Mouse (Mus musculus) WW6 (cell line): ENCODE data around the gene Lcn3.
"Not testable (repeated sequence)": the region's sequence is repeated elsewhere in the genome, so short reads cannot be mapped to it uniquely, and the experiment has no call there.

ENCODE experiments used
- DNase-seq: peaks from one replicate; pipeline ENCODE4 v3.0.0-alpha.2; 2013; ENCODE audit warnings: low read depth, low spot score

Gene Lcn3

DNA sequence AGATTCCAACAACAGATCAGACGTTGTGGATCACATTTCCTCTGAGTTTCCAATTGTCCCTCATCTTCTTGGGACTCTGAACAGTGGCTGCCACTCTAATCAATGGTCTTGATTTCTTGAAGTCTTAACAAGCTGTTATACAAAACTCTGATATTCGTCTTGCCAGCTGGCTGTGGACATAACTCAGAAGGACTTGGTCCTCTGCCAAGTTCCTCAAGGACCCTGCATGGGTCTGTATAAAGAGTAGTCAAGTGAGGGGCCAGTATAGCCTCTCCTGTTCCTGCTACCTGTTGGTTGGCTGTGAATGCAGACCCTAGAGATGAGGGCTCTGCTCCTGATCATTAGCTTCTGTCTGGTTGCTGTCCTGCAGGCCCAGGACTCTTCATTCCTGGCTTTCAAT, at the start of gene Lcn3:
Lcn3 (plus strand) TSS at position 301 of the 400 bp plus-strand sequence.
- no peak for DNase-seq

DNA sequence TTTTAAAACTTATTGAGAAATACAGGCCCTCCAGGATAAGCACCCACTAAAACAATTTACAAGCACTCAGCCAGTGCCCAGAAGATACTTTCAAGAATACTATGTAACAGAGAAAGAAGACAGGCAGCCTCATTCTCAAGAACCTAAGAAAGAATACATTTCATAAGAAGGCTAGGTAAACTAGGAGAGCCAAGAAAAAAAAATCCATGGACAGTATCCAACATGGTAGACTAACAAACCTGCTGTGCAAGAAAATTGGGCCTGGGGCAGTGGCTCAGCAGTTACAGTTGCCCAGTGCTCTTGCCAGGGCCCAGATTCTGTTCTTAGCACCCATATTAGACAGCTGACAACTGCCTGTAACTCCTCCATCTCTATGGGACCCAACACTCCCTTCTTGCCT, 48.1 kb upstream of the Lcn3 start:
- no peak for DNase-seq

DNA sequence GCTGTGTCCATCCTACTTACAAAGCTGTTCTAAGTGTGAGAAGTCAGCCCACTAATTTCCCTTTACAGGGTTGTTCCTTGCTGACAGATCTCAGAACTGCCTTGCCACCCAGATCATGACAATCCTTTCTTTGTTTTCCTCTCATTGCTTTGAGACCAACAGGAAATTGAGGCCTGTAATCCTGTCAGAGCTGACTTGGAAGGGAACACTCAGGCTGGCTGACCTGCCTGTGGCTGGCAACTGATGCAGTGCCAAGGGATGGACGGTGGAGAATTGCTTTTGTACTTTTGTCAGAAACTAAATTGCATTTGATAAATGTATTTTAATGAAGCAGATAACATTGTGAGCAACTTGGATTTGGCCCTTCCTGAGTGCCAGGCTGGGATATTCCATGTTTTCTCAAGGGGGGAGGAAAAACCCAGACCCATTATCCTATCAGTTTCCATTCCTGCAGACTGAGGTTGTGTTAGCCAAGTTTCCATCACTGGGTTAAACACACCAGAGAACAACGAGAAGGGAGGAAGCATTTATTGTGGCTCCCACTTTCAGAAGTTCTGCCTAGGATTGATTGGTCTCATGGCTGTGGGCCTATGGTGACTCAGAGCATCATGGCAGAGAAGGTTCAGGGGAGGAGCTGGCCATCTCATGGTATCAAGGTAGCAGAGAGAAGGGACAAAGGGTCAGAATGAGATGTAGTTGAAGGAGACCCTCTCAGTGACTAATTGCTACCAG, 32.0 kb upstream of the Lcn3 start:
- no peak for DNase-seq

DNA sequence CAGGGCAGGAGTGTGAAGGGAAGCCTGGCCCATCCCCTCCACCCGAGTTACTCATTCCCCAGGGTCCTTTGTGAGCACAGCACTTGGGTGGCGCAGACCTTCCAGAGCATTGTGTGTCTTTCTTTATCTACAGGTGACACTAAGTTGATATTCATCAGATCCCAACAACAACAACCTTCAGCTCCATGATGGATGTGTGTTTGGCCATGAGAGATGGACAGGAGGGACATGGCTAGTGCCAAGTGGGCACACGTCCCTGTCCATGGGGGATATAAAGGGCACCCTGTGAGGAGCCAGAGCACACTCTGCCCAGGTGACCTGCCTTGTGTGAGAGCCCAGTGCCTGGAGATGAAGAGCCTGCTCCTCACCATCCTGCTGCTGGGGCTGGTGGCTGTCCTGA, 28.7 kb upstream of the Lcn3 start, which contains the start of gene Obp2b:
Obp2b (plus strand) TSS at position 301 of the 400 bp plus-strand sequence.
- DNase-seq: not testable (repeated sequence)

DNA sequence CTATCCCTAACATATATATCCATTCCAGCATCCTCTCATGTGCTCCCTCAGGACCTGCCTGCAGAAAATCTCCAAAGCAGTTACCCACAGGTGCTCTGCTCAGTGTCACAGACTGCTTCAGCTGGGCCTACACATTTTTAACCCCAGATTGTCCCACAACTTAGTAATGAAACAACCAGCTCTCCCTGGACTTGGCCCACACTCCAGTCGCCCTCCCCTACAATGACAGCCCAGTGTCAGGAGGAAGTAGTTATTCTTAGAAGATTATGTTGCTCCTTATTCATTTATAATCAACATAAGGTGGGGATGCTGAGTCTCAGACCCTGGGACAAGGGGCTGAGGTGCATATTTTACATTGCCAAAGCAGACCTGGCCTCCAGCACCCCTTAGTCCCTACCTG, 23.7 kb upstream of the Lcn3 start:
- DNase-seq: no peak

DNA sequence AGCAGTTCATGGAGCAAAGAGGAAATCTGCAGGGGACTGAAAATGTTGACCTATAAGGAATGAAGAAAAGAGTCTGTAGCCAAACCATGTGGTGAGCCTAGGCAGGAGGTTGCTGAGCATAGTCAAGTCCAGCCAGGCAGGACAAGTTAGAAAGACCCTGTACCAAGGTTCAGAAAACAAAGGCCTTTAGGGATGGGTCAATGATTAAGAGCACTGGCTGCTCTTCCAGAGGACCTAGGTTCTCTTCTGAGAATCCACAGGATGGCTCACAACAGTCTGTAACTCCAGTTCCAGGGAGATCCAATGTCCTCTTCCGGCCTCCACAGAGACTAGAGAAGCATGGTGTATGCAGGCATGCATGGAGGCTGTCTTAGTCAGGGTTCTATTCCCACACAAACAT, 11.2 kb upstream of the Lcn3 start:
- no peak for DNase-seq

DNA sequence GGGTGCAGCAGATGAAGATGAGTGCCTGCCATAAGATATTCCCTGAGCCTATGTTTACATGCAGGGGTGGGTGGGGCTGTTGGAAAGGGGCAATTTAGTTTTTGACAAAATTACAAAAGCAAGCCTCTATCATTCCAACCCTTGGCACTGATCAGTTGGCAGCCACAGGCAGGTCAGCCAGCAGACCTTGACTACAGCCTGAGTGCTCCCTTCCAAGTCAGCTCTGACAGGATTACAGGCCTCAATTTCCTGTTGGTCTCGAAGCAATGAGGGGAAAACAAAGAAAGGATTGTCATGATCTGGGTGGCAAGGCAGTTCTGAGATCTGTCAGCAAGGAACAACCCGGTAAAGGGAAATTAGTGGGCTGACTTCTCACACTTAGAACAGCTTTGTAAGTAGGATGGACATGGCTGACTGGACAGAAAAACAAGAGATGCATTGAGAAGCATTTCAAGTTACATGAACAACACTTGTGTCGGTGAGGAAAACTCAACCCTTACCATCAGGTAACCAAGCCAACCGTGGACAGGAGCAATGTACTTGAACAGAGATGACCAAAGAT, 7.2 kb upstream of the Lcn3 start:
- no peak for DNase-seq

DNA sequence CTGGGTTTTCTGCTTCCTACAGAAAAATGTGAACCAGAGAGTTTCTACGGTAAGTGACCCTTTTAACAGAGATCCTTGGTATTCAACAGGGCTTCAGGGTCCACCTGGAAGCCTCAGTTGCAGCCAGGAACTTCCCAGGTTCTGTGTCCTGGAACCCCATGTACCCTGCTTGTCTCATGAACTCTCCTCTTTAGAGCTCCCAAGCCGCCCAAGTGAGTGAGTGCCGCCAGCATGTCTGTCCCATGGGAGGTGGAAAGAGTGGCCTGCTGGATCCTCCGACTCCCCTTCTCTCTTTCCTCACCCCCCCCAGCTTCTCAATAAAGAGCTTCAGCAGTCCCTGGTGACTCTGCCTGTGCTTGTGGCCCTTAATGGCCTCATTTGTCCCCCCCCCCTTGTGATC, 2.4 kb downstream of the Lcn3 start:
- DNase-seq: no peak

DNA sequence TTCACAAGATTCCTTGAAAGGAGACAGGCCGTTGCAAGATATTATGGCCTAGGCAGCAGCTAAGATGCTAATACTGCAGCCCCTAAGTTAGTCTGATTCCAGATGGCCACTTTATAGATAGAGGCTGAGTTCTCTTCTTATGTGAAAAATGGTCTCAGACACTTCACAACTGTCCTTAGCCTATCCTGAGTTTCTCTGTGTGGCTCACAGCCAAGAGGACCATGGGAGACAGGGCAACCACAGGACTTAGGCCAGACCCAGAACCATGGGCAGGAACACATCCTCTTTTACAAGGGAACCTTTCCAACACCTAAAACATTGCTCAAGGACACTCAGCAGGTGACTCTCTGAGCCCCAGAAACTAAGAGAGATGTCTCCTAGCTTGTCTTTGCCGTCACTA, 8.1 kb downstream of the Lcn3 start:
- DNase-seq: no peak

DNA sequence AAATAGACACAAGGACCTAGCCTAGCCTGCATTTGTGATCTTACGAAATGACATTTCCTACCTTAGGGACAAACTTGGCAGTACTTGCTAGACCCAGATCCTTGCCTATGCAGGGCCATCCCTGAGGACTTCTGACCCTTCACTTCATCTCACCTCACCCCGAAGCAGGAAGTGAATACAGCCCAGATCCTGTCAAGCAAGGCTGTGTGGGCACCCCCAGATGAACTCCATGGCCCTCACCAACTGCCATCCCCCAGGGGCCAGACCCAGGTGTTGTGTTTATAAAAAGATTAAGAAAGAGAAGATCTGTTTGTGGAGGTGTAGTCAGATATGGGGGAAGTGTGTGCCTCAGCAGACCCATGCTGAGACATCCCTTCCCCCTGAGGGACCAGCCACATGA, 9.3 kb downstream of the Lcn3 start:
- no peak for DNase-seq

DNA sequence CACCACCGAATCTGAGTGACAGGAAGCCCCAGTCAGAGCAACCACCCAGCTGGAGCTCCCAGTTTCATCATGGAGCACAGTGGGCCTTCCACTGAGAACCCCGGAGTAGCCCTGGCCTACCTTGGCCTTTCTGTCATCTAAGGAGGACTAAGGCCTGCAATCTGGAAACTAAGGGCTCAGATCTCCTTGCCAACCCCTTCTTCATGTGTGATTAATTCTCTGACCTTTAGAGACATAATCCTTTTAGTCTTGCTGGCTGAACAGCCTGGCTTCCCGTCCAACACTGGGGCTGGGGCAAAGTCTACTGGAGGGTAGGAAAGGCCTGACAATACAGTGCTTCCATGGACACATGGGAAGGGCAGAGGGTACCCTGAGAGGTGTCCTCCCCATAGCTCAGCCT, 10.6 kb downstream of the Lcn3 start:
- no peak for DNase-seq

DNA sequence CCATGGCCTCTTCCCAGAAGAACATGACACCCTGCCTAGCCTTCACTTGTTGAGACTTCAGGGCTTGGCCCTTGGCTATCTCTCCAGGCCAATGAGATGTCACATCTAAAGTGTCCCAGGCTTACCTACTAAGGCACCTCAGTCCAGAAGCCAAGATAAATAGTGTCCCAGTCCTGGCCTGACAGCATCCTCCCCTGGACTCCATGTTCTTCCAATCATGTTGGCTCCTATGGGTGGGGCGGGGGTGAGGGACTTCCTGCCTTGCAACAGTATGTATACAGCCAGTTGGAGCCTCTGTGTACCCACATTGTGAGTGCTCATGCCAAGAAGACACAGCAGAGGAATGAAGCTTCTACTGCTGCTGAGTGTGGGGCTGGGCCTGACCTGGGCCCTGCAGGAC, 11.3 kb downstream of the Lcn3 start, which contains the start of gene Lcn11:
Lcn11 (plus strand) TSS at position 301 of the 400 bp plus-strand sequence.
- no peak for DNase-seq

DNA sequence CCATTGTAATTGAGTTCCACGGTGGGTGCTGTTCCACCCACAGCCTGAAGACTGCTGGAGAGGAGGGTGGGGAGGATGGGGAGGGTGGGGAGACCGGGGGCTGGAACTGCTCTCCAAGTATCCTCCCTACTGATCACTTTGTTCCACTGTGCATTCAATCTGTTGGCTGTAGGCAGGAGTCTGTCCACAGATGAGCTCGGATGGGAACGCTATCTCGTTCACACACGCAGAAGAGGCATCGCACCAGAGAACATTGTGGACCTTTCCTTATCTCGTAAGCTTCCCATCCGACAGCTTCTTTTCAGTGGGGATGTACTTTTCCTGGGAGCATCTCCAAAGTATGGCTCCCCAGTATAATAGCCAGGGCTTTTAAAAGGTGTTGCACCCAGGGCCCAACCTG, 13.7 kb downstream of the Lcn3 start:
- DNase-seq: no peak

DNA sequence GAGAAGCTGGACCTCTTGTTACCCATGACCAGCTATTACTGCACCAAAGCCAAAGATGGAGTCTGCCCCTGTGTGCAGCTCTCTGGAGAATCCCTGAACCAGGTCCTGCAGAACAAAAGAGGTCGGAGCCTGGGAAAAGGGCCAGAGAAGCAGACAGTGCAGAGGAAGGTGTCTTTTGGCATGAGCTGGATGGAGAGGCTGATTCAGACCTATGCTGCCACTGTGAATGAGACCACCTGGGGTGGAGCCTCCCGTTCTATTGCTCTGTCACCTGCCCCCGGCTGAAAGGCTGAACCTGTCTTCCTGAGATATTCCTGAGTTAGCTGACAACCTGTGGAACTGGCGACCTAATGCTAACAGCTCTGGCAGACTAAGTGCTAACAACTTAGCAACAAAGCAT, 15.6 kb downstream of the Lcn3 start:
- DNase-seq: no peak

DNA sequence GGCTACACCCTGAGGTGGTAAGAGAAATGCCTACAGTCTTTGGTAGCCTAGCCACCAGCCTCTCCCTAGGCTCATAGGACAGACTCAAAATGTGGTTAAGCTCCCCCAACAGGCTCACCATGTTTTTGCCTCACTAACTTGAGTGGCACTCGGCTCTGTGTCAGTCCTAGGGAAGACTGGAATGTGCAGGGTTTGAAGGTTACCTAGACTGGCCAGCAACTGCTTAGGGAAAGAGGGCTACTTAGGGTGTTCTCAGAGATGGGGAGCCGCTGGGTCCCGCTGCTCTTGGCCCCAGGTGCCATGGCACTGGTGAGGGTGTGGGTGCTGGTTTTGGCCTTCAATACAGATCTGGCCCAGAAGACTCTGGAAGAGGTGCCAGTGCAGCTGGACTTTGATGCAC, 16.6 kb downstream of the Lcn3 start, which contains the start of gene Gm13539:
Gm13539 (plus strand) TSS at position 301 of the 400 bp plus-strand sequence.
- DNase-seq: no peak

DNA sequence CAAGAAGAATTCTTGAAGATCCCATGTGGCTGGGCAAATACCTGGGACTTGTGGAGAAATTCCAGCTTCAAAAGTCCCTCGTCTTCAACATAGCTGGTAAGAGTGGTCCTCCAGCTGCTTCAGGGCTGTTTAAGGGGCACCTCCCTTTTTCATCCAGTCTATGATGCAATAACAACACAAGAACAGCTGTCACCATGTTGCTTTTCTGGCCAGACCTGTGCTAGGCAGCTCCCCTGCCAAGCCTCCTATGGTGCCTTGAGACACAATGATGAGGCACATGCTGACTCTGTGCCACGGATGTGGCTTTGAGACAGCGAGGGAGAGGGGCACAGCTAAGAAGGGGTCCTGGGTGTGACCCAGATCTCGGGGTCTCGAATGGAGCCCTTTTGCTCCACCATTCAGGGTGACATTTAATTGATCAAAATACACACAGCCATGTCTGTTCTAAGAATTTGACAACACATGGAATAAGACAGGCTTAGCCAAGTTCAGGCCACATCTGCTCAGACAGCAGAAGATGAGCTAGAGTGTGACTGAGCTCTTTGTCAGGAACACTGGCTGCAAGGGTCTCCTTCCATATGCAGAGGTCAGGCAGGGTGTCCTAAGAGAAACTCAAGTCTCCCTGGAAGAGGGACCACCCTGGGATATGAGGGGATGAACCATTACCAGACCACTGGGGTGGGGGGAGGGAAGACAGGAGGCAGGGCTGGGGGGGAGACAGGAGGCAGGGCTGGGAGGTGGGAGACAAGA, 20.4 kb downstream of the Lcn3 start:
- no peak for DNase-seq

DNA sequence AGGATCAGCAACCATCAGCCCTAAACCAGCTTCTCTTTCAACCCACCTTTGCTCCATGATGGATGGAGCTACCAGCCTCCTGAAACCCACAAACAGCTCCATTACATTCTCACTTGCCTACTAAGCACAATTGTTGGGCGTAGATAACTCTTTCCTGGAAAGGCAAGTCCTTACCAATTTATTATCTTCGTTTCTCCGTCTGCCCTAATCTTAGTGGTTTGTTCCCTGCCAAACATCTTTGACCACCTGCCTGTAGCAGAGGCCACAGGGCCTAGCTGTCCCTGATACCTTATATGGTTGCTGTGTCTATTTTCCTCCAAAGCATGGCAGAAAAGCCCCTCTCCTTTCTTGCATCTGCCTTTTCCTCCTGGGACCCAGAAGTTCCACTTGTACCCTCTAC, 23.7 kb downstream of the Lcn3 start:
- no peak for DNase-seq

DNA sequence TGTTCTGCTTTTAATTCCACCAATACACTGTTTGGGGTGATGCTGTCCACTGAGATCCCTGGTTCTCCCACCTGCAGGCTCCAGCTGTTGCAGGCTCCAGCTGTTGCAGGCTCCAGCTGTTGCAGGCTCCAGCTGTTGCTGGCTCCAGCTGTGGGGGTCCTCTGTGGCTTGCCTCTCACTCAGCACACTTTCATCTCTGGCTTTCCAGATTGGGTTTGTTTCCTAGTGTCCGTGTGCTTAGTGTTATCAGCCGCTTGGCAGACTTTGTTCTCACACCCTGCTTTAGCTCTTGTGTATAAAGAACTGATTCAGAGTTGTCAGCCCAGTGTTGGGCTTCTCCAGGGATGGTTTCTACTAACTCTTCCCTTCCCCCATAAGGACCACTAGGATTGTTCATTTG, 32.3 kb downstream of the Lcn3 start:
- no peak for DNase-seq

DNA sequence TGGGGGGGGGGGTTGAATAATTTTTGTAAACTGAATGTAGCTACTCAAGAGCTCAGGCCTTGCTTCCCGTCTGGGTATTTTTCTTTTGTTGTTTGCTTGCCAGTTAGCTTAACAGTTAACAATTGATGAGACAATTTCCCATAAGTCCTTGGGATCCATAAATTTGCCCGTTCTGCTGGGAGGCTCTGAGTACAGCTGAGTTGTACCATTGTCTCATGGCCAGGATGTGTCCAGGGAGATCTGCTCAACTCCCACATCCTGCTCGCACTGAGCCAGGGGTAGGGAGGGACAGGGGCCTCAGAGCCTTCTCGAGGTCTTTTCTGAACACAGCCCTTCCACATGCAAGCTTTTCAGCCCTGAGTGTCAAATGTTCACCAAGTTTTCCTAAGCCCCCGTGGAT, 32.7 kb downstream of the Lcn3 start:
- no peak for DNase-seq

DNA sequence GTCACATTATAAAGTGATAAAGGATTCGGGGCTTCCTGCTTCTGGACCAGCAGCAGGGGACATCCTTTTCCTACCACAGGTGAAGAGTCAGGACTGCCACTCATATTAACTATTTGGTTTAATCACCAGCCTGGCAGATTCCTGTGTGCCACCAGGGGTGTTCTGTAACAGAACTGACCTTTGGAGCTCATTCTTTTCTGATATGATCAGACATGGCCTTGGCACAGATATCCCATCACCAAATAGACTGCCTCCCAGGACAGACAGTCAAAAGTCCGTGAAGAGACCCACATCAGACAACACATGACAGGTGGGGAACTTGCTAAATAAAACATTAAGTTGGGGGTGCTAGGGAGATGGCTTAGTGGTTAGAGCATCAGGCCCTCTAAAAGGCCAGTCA, 46.3 kb downstream of the Lcn3 start:
- no peak for DNase-seq

DNA sequence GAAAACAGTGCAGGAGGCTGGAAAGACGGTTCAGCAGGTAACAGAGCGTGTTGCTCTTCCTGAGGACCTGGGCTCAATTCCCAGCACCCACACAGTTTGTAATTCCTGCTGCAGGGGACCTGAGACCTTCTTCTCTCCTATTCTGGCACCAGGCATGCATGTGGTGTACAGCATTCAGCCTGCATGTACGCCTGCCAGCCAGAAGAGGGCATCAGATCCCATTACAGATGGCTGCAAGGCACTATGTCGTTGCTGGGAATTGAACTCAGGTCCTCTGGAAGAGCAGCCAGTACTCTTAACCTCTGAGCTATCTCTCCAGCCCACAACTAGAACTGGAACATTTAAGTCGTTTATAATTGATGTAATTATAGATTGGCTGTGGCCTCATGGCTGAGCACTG, 48.0 kb downstream of the Lcn3 start:
- no peak for DNase-seq

DNA sequence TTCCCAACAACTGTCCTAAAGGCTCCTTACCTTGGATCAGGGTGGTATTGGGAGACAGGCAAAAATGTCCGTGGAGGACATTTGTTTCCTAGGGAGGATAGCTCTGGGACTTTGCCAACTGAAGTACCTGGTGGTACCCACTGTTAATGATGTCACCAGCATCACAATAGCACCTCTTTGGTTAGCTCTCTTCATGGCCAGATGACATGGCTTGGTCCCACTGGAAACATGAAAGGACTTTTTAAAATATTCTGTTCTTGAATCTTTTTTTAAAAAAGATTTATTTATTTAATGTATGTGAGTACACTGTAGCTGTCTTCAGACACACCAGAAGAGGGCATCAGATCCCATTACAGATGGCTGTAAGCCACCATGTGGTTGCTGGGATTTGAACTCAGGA, 50.4 kb downstream of the Lcn3 start, which contains the start of gene Glt6d1:
Glt6d1 (minus strand) TSS at position 101 of the 400 bp plus-strand sequence.
- DNase-seq: not testable (repeated sequence)
